Mouse (Mus musculus): ENCODE measurements around the gene St8sia1.

St8sia1 gene

GRCm38 (mm10) chr6:142979665-142980660 is 15.7 kb upstream of the St8sia1 start:
- DNase-seq (ENCODE audit: low read depth, low spot score): no peak

- DNase-seq (ENCODE audit: low read depth, low spot score): no peak
Measured at GRCm38 (mm10) chr6:142977221-142977620, 13.0 kb upstream of the St8sia1 start.

GRCm38 (mm10) chr6:142973289-142973688 is 9.0 kb upstream of the St8sia1 start:
- DNase-seq (ENCODE audit: low read depth, low spot score): no peak

- DNase-seq (ENCODE audit: low read depth, low spot score): no peak
Measured at GRCm38 (mm10) chr6:142972205-142972604, 8.0 kb upstream of the St8sia1 start.

GRCm38 (mm10) chr6:142967407-142967806 is 3.2 kb upstream of the St8sia1 start:
- DNase-seq (ENCODE audit: low read depth, low spot score): no peak

- DNase-seq (ENCODE audit: low read depth, low spot score): peak; percentile 88
Measured at GRCm38 (mm10) chr6:142964531-142965385, 506 bp upstream of the St8sia1 start.

GRCm38 (mm10) chr6:142963480-142964075 is 674 bp downstream of the St8sia1 start:
- DNase-seq (ENCODE audit: low read depth, low spot score): no peak

GRCm38 (mm10) chr6:142962881-142963280 is 1.4 kb downstream of the St8sia1 start:
- no peak for DNase-seq (ENCODE audit: low read depth, low spot score)

- DNase-seq (ENCODE audit: low read depth, low spot score): no peak
Measured at GRCm38 (mm10) chr6:142962476-142962875, 1.8 kb downstream of the St8sia1 start.

GRCm38 (mm10) chr6:142961721-142962455 is 2.4 kb downstream of the St8sia1 start:
- no peak for DNase-seq (ENCODE audit: low read depth, low spot score)

GRCm38 (mm10) chr6:142956556-142956955 is 7.7 kb downstream of the St8sia1 start:
- no peak for DNase-seq (ENCODE audit: low read depth, low spot score)

- DNase-seq (ENCODE audit: low read depth, low spot score): no peak
Measured at GRCm38 (mm10) chr6:142955281-142955680, 9.0 kb downstream of the St8sia1 start.

GRCm38 (mm10) chr6:142953189-142953588 is 11.1 kb downstream of the St8sia1 start:
- DNase-seq (ENCODE audit: low read depth, low spot score): no peak

GRCm38 (mm10) chr6:142952361-142952954 is 11.8 kb downstream of the St8sia1 start:
- no peak for DNase-seq (ENCODE audit: low read depth, low spot score)

- no peak for DNase-seq (ENCODE audit: low read depth, low spot score)
Measured at GRCm38 (mm10) chr6:142951564-142952308, 12.5 kb downstream of the St8sia1 start.

GRCm38 (mm10) chr6:142950354-142950753 is 13.9 kb downstream of the St8sia1 start:
- no peak for DNase-seq (ENCODE audit: low read depth, low spot score)

GRCm38 (mm10) chr6:142948955-142949357 is 15.3 kb downstream of the St8sia1 start:
- no peak for DNase-seq (ENCODE audit: low read depth, low spot score)

GRCm38 (mm10) chr6:142947029-142947428 is 17.2 kb downstream of the St8sia1 start:
- no peak for DNase-seq (ENCODE audit: low read depth, low spot score)

GRCm38 (mm10) chr6:142946069-142946871 is 18.0 kb downstream of the St8sia1 start:
- DNase-seq (ENCODE audit: low read depth, low spot score): no peak
